Mouse (Mus musculus) forebrain, embryonic 13.5 days (tissue): ENCODE data around the gene Gjd3. TPM values are rescaled to one million over a fixed set of nuclear protein-coding genes. Genes with fewer than 3 reads are reported as not detected.

Experiments used
- ATAC-seq: fragments of 200-750 bp; cut with Nextera tagmentation; 2 replicates; pipeline ENCODE4 v1.8.0; 2017
- H3K27ac ChIP-seq: fragments of 300-500 bp; sonication (generic); 2 replicates; pipeline ENCODE4 v1.5.1; 2015; ENCODE audit warnings: inconsistent platforms, mild to moderate bottlenecking, moderate library complexity
- H3K27me3 ChIP-seq: fragments of 300-500 bp; sonication (generic); 2 replicates; pipeline ENCODE4 v1.6.1; 2015; ENCODE audit warnings: mild to moderate bottlenecking, inconsistent platforms
- H3K36me3 ChIP-seq: fragments of 300-500 bp; sonication (generic); 2 replicates; pipeline ENCODE4 v1.6.1; 2015; ENCODE audit warnings: mild to moderate bottlenecking, inconsistent platforms; ENCODE audit not compliant: poor library complexity, severe bottlenecking
- H3K4me1 ChIP-seq: fragments of 300-500 bp; sonication (generic); 2 replicates; pipeline ENCODE4 v1.6.1; 2015; ENCODE audit warnings: inconsistent platforms
- H3K4me2 ChIP-seq: fragments of 300-500 bp; sonication (generic); 2 replicates; pipeline ENCODE4 v1.6.1; 2015; ENCODE audit warnings: inconsistent platforms, mild to moderate bottlenecking, moderate library complexity
- H3K4me3 ChIP-seq: fragments of 300-500 bp; sonication (generic); 2 replicates; pipeline ENCODE4 v1.5.1; 2015; ENCODE audit warnings: mild to moderate bottlenecking, inconsistent platforms
- H3K9ac ChIP-seq: fragments of 300-500 bp; sonication (generic); 2 replicates; pipeline ENCODE4 v1.6.1; 2015; ENCODE audit warnings: mild to moderate bottlenecking, inconsistent platforms
- H3K9me3 ChIP-seq: fragments of 300-500 bp; sonication (generic); replicated peaks from 2 replicates; pipeline ENCODE4 v1.6.1; 2016; ENCODE audit warnings: inconsistent platforms
- WGBS: fragments of 180-500 bp; shearing (Covaris S2); methylation state at CpG from one replicate; pipeline ENCODE4 v1.1.7; 2015; 5-methylcytosine and 5-hydroxymethylcytosine counted together
- polyA plus RNA-seq: library from polyadenylated mRNA; unstranded; fragments of >200 nt; fragmentation: Nextera tagmentation; extraction: Ambion mirVana; gene quantifications from 2 replicates; pipeline ENCODE4 v1.2.1, GENCODE M21; 2015

Gjd3 gene
- polyA plus RNA-seq, 1 experiment from 2014 or later = not detected

DNA sequence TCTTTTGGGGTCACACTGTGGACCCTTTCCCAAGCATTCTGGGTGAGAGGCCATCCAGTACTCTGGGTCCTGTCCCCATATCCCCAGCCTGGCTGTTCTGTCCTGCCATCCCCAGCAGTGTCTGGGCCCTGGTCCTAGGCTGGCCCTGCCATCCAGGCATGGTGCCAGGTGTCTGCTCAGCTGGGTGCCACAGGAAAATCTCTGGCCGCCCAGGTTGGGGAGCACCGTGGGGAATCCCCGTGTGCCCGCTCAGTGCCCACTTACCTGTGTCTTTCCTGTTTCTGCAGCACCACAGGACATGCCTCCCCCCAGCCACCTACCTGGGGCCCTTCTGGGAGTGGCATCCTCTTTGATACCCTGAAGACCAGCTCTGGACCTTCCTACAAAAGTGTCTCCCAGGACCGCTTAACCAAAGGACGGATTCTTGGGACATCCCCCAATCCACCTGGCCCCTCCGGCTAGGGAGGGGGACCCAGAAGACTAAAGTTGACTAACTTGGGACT lies 32.8 kb downstream of the Gjd3 start:
- Histone ChIP-seq H3K4me1 (peaks cover 49% of the 10 kb centered on the region), H3K27ac (no peak overlapping the region), H3K36me3 (no peaks in the 10 kb centered on the region), H3K9ac (no peak overlapping the region), H3K4me2 (no peak overlapping the region), H3K27me3 (no peaks in the 10 kb centered on the region), H3K4me3 (no peak overlapping the region), H3K9me3 (no peaks in the 10 kb centered on the region)
- 82% methylated on average over 7 of the region's 7 CpGs for WGBS
- ATAC-seq = no peak

- Histone ChIP-seq H3K9me3 (no peaks in the 10 kb centered on the region), H3K4me2 (no peak overlapping the region), H3K4me3 (no peak overlapping the region), H3K9ac (no peak overlapping the region), H3K27ac (no peak overlapping the region), H3K36me3 (no peaks in the 10 kb centered on the region), H3K4me1 (peaks cover 49% of the 10 kb centered on the region), H3K27me3 (no peaks in the 10 kb centered on the region)
- 62% methylated on average over 12 of the region's 12 CpGs for WGBS
- no peak for ATAC-seq
Measured at GRCm38 (mm10) chr11:98949242-98949957, 33.4 kb downstream of the Gjd3 start.

- WGBS = 90% methylated on average over 18 of the region's 18 CpGs
- no peaks in the 10 kb centered on the region for H3K36me3 ChIP-seq
- H3K27me3 ChIP-seq = no peaks in the 10 kb centered on the region
- H3K9me3 ChIP-seq = no peaks in the 10 kb centered on the region
- no peak overlapping the region for H3K4me3 ChIP-seq
- no peak overlapping the region for H3K4me2 ChIP-seq
- no peak overlapping the region for H3K27ac ChIP-seq
- peaks cover 50% of the 10 kb centered on the region for H3K4me1 ChIP-seq
- H3K9ac ChIP-seq = no peak overlapping the region
- no peak for ATAC-seq
Measured at GRCm38 (mm10) chr11:98947969-98948569, 34.7 kb downstream of the Gjd3 start.

GRCm38 (mm10) chr11:98945605-98945977 lies 37.2 kb downstream of the Gjd3 start:
- H3K4me3 ChIP-seq = no peak overlapping the region
- no peaks in the 10 kb centered on the region for H3K27me3 ChIP-seq
- 58% methylated on average over 3 of the region's 3 CpGs for WGBS
- H3K36me3 ChIP-seq = no peaks in the 10 kb centered on the region
- no peak for ATAC-seq
- H3K9ac ChIP-seq = no peak overlapping the region
- H3K4me2 ChIP-seq = no peak overlapping the region
- peak overlapping the region; percentile 48; the same call in 1 of the 2 replicates for H3K27ac ChIP-seq
- peaks cover 63% of the 10 kb centered on the region for H3K4me1 ChIP-seq
- H3K9me3 ChIP-seq = no peaks in the 10 kb centered on the region

DNA sequence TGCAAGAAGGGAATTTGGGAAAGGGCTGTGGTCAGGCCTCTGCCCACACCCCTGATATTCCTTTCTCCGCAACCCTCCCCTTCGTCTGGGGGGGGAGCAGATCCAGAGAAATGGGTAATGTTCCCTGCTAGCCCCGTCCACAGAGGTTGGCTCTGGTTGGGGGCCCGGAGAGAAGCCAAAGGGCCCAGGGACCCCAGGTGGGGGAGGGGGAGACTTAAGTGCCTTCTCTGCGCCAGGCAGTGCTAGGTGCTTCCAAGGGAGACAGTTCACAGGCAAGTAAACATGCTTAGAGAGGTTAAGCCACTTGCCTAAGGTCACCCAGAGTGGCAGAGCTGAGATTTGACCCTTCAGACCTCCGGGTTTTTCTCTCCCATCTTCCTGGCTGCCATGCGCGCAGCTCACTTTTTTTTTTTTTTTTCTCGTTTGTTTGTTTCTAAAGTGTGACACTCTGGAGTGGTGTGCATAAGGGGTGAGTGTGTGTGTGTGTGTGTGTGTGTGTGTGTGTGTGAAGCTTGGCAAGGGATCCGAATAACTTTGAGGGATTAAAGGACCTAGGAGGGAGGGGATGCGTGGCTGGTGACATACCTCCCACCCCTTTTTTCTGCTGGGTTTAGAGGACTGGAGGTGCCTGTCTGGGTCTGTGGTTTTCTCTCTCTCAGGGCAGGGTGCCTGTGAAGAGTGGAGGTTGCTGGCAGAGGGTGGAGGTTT lies 37.8 kb downstream of the Gjd3 start:
- peak overlapping the region; percentile 34; the same call in 1 of the 2 replicates for H3K9ac ChIP-seq
- H3K4me2 ChIP-seq = no peak overlapping the region
- no peaks in the 10 kb centered on the region for H3K27me3 ChIP-seq
- no peaks in the 10 kb centered on the region for H3K9me3 ChIP-seq
- no peak overlapping the region for H3K4me3 ChIP-seq
- no peak for ATAC-seq
- H3K36me3 ChIP-seq = no peaks in the 10 kb centered on the region
- peaks cover 64% of the 10 kb centered on the region for H3K4me1 ChIP-seq
- 25% methylated on average over 11 of the region's 11 CpGs for WGBS
- peak overlapping the region; percentile 48; the same call in 1 of the 2 replicates for H3K27ac ChIP-seq

DNA sequence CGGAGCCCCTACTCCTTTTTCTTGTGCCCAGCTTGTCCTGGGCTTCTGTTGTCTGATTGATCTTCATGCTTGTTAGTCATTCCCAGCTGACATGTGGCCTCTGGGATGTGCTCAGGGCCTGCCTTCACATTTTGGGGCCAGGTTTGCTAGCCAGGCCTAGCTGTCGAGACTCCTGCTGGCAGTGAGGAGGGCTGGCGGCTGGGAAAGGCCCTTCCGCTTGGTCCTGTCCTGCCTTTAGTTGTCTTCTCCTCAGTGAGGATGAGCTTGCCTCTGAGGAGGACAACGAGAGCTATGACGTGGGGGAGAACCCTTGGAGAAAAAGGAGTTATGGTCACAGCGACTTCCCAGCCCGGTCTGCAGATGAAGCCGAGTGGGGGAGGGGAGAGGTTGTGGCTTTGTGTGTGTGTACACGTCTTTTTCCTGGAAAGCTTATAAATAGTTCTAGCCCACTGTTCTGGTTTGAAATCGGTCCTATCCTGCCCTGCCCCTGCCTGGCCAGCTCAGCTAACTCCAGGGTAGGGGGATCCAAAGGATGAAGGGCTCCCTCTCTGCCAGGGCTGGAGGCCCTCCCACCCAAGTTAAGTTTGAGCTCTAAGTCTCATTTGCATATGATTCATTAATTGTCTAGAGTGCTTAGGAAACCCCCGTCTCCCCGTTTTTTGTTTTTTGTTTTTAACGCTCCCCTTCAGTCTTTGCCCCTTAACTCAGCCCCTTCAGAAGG lies 38.9 kb downstream of the Gjd3 start:
- H3K4me1 ChIP-seq = peaks cover 69% of the 10 kb centered on the region
- H3K4me2 ChIP-seq = peak overlapping the region; percentile 10; the same call in 1 of the 2 replicates
- H3K27ac ChIP-seq = peak overlapping the region; percentile 89
- no peaks in the 10 kb centered on the region for H3K27me3 ChIP-seq
- ATAC-seq = no peak
- WGBS = 32% methylated on average over 14 of the region's 14 CpGs
- no peak overlapping the region for H3K4me3 ChIP-seq
- H3K9ac ChIP-seq = peak overlapping the region; percentile 30; the same call in 1 of the 2 replicates
- no peaks in the 10 kb centered on the region for H3K36me3 ChIP-seq
- H3K9me3 ChIP-seq = no peaks in the 10 kb centered on the region

DNA sequence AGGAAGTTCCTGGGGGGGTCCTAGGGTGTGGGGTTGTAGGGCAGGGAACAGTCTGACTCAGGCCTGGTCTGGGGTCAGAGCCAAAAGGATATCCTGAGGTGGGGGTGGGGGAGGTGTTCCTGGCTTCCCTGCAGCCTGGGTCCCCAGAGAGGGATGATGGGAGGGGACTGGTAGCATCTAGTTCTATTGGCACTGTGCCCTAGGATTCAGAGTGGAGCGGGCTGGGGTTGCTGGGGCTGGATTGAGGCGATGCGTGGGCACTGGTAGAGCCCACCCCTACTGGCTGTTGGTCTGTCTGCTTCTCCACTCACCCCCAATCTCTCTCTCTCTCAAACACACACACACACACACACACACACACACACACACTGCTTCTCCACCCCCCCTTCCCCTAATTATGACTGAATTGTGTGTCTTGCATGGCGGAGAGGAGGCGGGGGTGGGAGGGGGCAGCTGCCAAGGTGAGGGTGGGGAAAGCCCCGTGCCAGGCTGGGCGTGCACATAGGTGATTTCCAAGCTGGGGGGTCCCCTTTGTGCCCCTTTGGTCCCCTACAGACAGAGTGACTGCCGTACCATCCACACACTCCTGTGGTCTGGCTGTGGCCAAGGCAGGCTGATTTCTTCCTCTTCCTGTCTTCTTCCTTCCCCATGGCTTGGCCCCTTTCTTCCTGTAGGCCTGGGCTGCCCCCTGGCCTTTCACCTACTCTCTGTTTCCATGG lies 39.7 kb downstream of the Gjd3 start:
- Histone ChIP-seq H3K4me3 (no peak overlapping the region), H3K4me2 (peak overlapping the region; percentile 10), H3K27ac (peak overlapping the region; percentile 89), H3K36me3 (no peaks in the 10 kb centered on the region), H3K9ac (peak overlapping the region; percentile 26; the same call in 1 of the 2 replicates), H3K27me3 (no peaks in the 10 kb centered on the region), H3K4me1 (peaks cover 77% of the 10 kb centered on the region), H3K9me3 (no peaks in the 10 kb centered on the region)
- no peak for ATAC-seq
- WGBS = 59% methylated on average over 8 of the region's 8 CpGs

GRCm38 (mm10) chr11:98942555-98942922 lies 40.3 kb downstream of the Gjd3 start:
- no peak for ATAC-seq
- WGBS = 51% methylated on average over 3 of the region's 3 CpGs
- Histone ChIP-seq H3K27ac (peak overlapping the region; percentile 89), H3K4me3 (peak overlapping the region; percentile 48), H3K4me2 (peak overlapping the region; percentile 85), H3K36me3 (no peaks in the 10 kb centered on the region), H3K9ac (peak overlapping the region; percentile 69; the same call in 1 of the 2 replicates), H3K4me1 (peaks cover 82% of the 10 kb centered on the region), H3K9me3 (no peaks in the 10 kb centered on the region), H3K27me3 (no peaks in the 10 kb centered on the region)

GRCm38 (mm10) chr11:98941826-98942550 lies 40.8 kb downstream of the Gjd3 start:
- 1% methylated on average over 15 of the region's 15 CpGs for WGBS
- Histone ChIP-seq H3K36me3 (no peaks in the 10 kb centered on the region), H3K4me2 (peak overlapping the region; percentile 85), H3K4me1 (peaks cover 85% of the 10 kb centered on the region), H3K9ac (peak overlapping the region; percentile 69), H3K9me3 (no peaks in the 10 kb centered on the region), H3K4me3 (peak overlapping the region; percentile 48), H3K27me3 (no peaks in the 10 kb centered on the region), H3K27ac (peak overlapping the region; percentile 89)
- ATAC-seq = peak; percentile 52

GRCm38 (mm10) chr11:98941341-98941825 lies 41.4 kb downstream of the Gjd3 start:
- peaks cover 91% of the 10 kb centered on the region for H3K4me1 ChIP-seq

More at GRCm38 (mm10) chr11:98941341-98941825, 41.4 kb downstream of the Gjd3 start:
- peak overlapping the region; percentile 69 for H3K9ac ChIP-seq
- peaks cover 3% of the 10 kb centered on the region for H3K27me3 ChIP-seq
- H3K4me2 ChIP-seq = peak overlapping the region; percentile 85
- whole genome bisulfite sequencing = under 1% methylated on average over 12 of the region's 12 CpGs
- no peaks in the 10 kb centered on the region for H3K36me3 ChIP-seq
- H3K4me3 ChIP-seq = peak overlapping the region; percentile 48
- 0 out of 2 replicates have a peak, but pooled peaks have one; percentile 3 for ATAC-seq
- peak overlapping the region; percentile 89 for H3K27ac ChIP-seq
- H3K9me3 ChIP-seq = no peaks in the 10 kb centered on the region
